Mouse (Mus musculus) brain, embryonic 14.5 days (tissue): ENCODE results near the gene Thsd7a.

Experiments used
- CTCF ChIP-seq: fragments of 200-500 bp; IDR thresholded peaks from 2 replicates; pipeline ENCODE4 v1.5.1; 2012; ENCODE audit warnings: inconsistent platforms, mild to moderate bottlenecking, moderate library complexity, borderline replicate concordance; ENCODE audit not compliant: insufficient read depth, insufficient read length; ENCODE audit errors: extremely low read depth
- POLR2A ChIP-seq: fragments of 200-500 bp; IDR thresholded peaks from 2 replicates; pipeline ENCODE4 v1.6.1; 2012; ENCODE audit warnings: mild to moderate bottlenecking, inconsistent platforms, borderline replicate concordance; ENCODE audit not compliant: poor library complexity, insufficient read depth, insufficient read length, severe bottlenecking; ENCODE audit errors: extremely low read depth

DNA sequence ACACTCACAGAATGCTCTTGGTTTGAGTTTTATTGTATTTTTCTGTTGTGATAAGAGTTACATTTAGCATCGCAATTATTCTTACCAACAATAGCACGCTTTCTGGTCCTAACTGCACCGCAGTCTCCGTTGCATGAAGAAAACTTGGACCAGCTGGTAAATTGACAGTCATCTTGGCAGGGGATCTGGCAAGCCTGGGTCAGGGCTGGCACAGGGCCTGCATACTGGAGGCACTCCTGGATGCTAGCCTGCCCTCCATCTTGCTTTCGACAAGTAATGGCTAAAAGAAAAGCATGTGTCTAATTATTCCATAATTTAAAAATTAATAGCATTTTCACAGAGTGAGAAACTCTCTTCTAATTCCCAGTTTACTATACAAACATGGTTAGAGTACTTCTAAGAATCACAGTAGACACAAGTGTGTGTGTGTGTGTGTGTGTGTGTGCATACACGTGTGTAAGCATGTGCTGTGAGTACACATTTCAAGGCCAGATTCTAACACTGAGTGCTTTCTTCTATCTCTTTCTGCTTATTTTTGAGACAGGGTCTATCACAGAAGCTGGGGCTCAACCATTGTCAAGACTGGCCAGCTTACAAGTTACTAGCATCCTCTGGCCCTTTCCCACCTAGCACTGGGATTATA, 368.0 kb downstream of the Thsd7a start:
- no peak for TF ChIP-seq CTCF
- no peak for TF ChIP-seq POLR2A
